Mouse (Mus musculus) heart, embryonic 11.5 days (tissue): ENCODE measurements at regions not wholly inside any gene's neighbourhood (a gene's known extent, or its start where the extent isn't known, plus 50 kb on each side); places are given as distances from the start of the nearest gene placed in this dataset.

ENCODE experiments used
- ATAC-seq: fragments of 200-750 bp; cut with Nextera tagmentation; replicated peaks from 2 replicates; pipeline ENCODE4 v1.8.0; 2017; ENCODE audit warnings: moderate library complexity; ENCODE audit not compliant: insufficient number of reproducible peaks, low FRiP score, low TSS enrichment
- H3K27ac ChIP-seq: fragments of 300-500 bp; sonication (generic); 2 replicates; pipeline ENCODE4 v1.5.1; 2014; ENCODE audit warnings: mild to moderate bottlenecking, low read depth, low read length
- H3K27me3 ChIP-seq: fragments of 300-500 bp; sonication (generic); 2 replicates; pipeline ENCODE4 v1.6.1; 2014; ENCODE audit warnings: mild to moderate bottlenecking, low read length, mixed read lengths; ENCODE audit not compliant: control insufficient read depth, insufficient read depth
- H3K36me3 ChIP-seq: fragments of 300-500 bp; sonication (generic); 2 replicates; pipeline ENCODE4 v1.6.1; 2014; ENCODE audit warnings: mild to moderate bottlenecking, low read length, moderate library complexity, mixed read lengths; ENCODE audit not compliant: control insufficient read depth, insufficient read depth
- H3K4me1 ChIP-seq: fragments of 300-500 bp; sonication (generic); 2 replicates; pipeline ENCODE4 v1.6.1; 2014; ENCODE audit warnings: low read length; ENCODE audit not compliant: control insufficient read depth, insufficient read depth
- H3K4me2 ChIP-seq: fragments of 300-500 bp; sonication (generic); 2 replicates; pipeline ENCODE4 v1.6.1; 2014; ENCODE audit warnings: mild to moderate bottlenecking, moderate library complexity
- H3K4me3 ChIP-seq: fragments of 300-500 bp; sonication (generic); 2 replicates; pipeline ENCODE4 v1.5.1; 2014; ENCODE audit warnings: low read depth, low read length
- H3K9ac ChIP-seq: fragments of 300-500 bp; sonication (generic); 2 replicates; pipeline ENCODE4 v1.6.1; 2014; ENCODE audit warnings: mild to moderate bottlenecking, low read depth, low read length, moderate library complexity
- H3K9me3 ChIP-seq: fragments of 300-500 bp; sonication (generic); replicated peaks from 2 replicates; pipeline ENCODE4 v1.6.1; 2016; ENCODE audit warnings: low read length; ENCODE audit not compliant: control insufficient read depth
- WGBS: fragments of 180-500 bp; shearing (Covaris S2); extraction: QIAGEN DNeasy Blood & Tissue Kit; methylation state at CpG from one replicate; pipeline ENCODE4 v1.1.7; 2014; ENCODE audit not compliant: insufficient replicate concordance; 5-methylcytosine and 5-hydroxymethylcytosine counted together

- ATAC-seq: no peak
- H3K27me3 ChIP-seq: no peaks in the 10 kb centered on the region
- H3K4me1 ChIP-seq: peaks cover 9% of the 10 kb centered on the region
- H3K4me3 ChIP-seq: no peak overlapping the region
- H3K4me2 ChIP-seq: no peak overlapping the region
- WGBS: 59% methylated on average over 6 of the region's 6 CpGs
- H3K27ac ChIP-seq: no peak overlapping the region
- H3K9ac ChIP-seq: no peak overlapping the region
- H3K36me3 ChIP-seq: no peaks in the 10 kb centered on the region
- no peaks in the 10 kb centered on the region for H3K9me3 ChIP-seq
Measured at GRCm38 (mm10) chr11:22633961-22634360, 122.1 kb downstream of the Tmem17 start.

DNA sequence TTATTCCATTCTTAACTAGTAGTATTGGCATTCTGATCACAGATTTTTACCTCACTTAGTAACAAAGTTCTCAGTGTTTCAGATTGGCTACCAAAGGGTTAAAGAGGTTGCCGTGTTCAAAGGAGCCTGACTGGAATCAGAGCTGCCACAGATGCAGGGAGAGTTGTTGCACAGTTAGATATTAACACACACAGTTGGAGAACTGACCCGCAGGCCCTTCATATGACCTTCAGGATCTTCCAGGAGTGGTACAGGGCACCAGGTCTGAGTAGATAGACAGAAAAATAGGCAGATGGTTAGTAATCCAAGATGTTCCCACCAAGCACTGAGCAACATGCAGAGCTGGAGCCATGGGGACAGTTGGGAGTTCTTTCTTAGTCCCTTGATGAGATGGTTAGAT, 123.1 kb downstream of the Tmem17 start:
- Histone ChIP-seq H3K36me3 (no peaks in the 10 kb centered on the region), H3K4me1 (peaks cover 8% of the 10 kb centered on the region), H3K9me3 (no peaks in the 10 kb centered on the region), H3K4me2 (no peak overlapping the region), H3K27me3 (no peaks in the 10 kb centered on the region), H3K4me3 (no peak overlapping the region), H3K9ac (no peak overlapping the region), H3K27ac (no peak overlapping the region)
- 47% methylated on average over 2 of the region's 2 CpGs for WGBS
- no peak for ATAC-seq

DNA sequence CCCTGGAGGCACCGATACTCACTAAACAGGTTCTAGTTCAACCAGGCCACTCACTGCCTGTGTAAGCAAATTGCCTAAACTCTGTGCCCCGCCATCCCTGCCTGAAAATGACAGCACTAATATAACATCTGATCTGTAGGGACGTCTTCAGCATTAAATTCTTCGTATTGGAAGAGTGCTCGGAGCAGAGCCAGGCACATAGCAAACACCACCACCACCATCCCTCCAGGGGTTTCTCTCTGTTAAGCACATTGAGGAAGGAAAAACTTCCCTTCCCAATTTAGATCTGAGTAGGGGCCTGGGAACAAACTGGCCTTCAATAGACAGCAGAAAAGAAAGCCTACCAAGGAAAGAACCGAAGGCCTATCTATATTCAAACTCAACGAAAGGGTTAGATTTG, 124.4 kb downstream of the Tmem17 start:
- peaks cover 8% of the 10 kb centered on the region for H3K4me1 ChIP-seq
- H3K9me3 ChIP-seq: no peaks in the 10 kb centered on the region
- no peak overlapping the region for H3K4me3 ChIP-seq
- no peak for ATAC-seq
- 83% methylated on average over 7 of the region's 7 CpGs for WGBS
- no peaks in the 10 kb centered on the region for H3K27me3 ChIP-seq
- no peak overlapping the region for H3K27ac ChIP-seq
- H3K9ac ChIP-seq: no peak overlapping the region
- H3K36me3 ChIP-seq: no peaks in the 10 kb centered on the region
- H3K4me2 ChIP-seq: no peak overlapping the region

- Histone ChIP-seq H3K27me3 (no peaks in the 10 kb centered on the region), H3K4me3 (no peak overlapping the region), H3K4me2 (no peak overlapping the region), H3K36me3 (no peaks in the 10 kb centered on the region), H3K4me1 (peaks cover 5% of the 10 kb centered on the region), H3K27ac (no peak overlapping the region), H3K9me3 (no peaks in the 10 kb centered on the region), H3K9ac (no peak overlapping the region)
- ATAC-seq: no peak
- 71% methylated on average over 9 of the region's 9 CpGs for WGBS
Measured at GRCm38 (mm10) chr11:22636761-22637557, 125.1 kb downstream of the Tmem17 start.

DNA sequence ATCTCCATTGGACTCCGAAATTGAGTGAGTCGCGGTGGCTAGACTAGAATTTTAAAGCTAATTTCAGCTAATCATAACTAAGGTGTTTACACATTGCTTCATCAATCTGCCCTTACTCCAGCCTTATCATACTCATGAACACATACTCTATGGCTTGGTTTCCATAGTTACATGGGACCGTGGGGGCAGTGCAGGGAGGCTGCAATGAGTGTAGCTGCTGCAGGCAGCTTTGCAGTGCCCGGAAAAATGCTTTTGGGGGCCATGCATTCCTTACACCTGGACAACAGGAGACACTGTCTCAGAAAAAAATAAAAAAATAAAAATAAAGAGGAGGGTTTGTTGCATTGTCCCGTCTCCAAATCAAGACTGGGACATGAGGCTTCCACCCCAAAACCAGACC, 126.3 kb downstream of the Tmem17 start:
- 72% methylated on average over 6 of the region's 6 CpGs for WGBS

GRCm38 (mm10) chr11:22638700-22639099, 126.8 kb downstream of the Tmem17 start:
- 63% methylated on average over 2 of the region's 2 CpGs for WGBS
- ATAC-seq: no peak

More for the DNA sequence above, 126.3 kb downstream of the Tmem17 start:
- no peaks in the 10 kb centered on the region for H3K36me3 ChIP-seq
- no peak overlapping the region for H3K27ac ChIP-seq
- H3K27me3 ChIP-seq: no peaks in the 10 kb centered on the region
- H3K4me2 ChIP-seq: no peak overlapping the region
- no peak overlapping the region for H3K4me3 ChIP-seq
- H3K9me3 ChIP-seq: no peaks in the 10 kb centered on the region
- peaks cover 2% of the 10 kb centered on the region; the same call in 1 of the 2 replicates for H3K4me1 ChIP-seq
- H3K9ac ChIP-seq: no peak overlapping the region
- no peak for ATAC-seq

DNA sequence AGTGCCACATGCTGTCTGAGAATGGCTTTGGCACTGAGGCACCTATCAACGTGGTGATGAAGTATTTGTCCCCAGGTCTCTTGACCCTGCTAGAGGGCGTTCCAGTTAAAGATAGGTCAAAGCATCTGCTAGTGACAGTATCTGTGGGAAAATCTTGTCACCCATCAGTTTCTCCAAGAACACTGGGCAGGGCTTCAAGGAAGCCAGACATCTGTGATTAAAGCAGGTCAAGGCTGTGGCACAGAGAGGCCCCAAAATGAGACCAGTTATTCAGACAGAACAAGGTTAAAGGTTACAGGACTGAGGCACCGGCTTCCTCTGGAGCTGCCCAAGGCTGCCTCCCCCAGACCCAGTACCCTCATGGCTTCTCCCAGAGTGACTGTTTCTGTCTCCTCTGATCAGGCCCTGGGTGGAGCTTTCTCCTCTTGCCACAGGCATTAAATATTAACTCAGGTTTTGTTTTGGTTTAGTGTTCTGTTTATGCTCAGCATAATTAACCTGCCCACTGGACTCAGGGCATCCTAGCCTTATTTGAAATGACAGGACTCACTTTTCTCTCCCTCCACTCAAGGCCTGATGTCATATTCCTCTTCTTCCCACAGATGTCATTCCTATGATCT, 128.6 kb downstream of the Tmem17 start:
- no peak for ATAC-seq
- WGBS: 21% methylated on average over 3 of the region's 3 CpGs
- no peak overlapping the region for H3K4me2 ChIP-seq
- no peaks in the 10 kb centered on the region for H3K36me3 ChIP-seq
- H3K9me3 ChIP-seq: no peaks in the 10 kb centered on the region
- no peak overlapping the region for H3K9ac ChIP-seq
- no peak overlapping the region for H3K27ac ChIP-seq
- H3K27me3 ChIP-seq: no peaks in the 10 kb centered on the region
- H3K4me3 ChIP-seq: no peak overlapping the region
- H3K4me1 ChIP-seq: peaks cover 2% of the 10 kb centered on the region; the same call in 1 of the 2 replicates

More at GRCm38 (mm10) chr11:22638700-22639099, 126.8 kb downstream of the Tmem17 start:
- Histone ChIP-seq H3K36me3 (no peaks in the 10 kb centered on the region), H3K9me3 (no peaks in the 10 kb centered on the region), H3K27me3 (no peaks in the 10 kb centered on the region), H3K9ac (no peak overlapping the region), H3K4me1 (peaks cover 2% of the 10 kb centered on the region; the same call in 1 of the 2 replicates), H3K27ac (no peak overlapping the region), H3K4me3 (no peak overlapping the region), H3K4me2 (no peak overlapping the region)

- H3K4me3 ChIP-seq: no peak overlapping the region
- no peak overlapping the region for H3K4me2 ChIP-seq
- peaks cover 2% of the 10 kb centered on the region; the same call in 1 of the 2 replicates for H3K4me1 ChIP-seq
- no peak overlapping the region for H3K27ac ChIP-seq
- no peak for ATAC-seq
- no peaks in the 10 kb centered on the region for H3K9me3 ChIP-seq
- 83% methylated on average over 1 of the region's 1 CpGs for WGBS
- H3K27me3 ChIP-seq: no peaks in the 10 kb centered on the region
- no peak overlapping the region for H3K9ac ChIP-seq
- no peaks in the 10 kb centered on the region for H3K36me3 ChIP-seq
Measured at GRCm38 (mm10) chr11:22641450-22641849, 129.6 kb downstream of the Tmem17 start.
